Mouse (Mus musculus) heart, adult 8-10 months (tissue): ENCODE measurements around the gene Osbpl8. TPM values are rescaled to one million over a fixed set of nuclear protein-coding genes. Genes with fewer than 3 reads are reported as not detected.
"Not testable (repeated sequence)": the region's sequence is repeated elsewhere in the genome, so short reads cannot be mapped to it uniquely, and the experiment has no call there.

ENCODE experiments used
- DNase-seq: peaks from one replicate; pipeline ENCODE4 v3.0.0; 2022; ENCODE audit warnings: low spot score
- total RNA-seq, 4 experiments: library from RNA; stranded (reverse); gene quantifications; 2 replicates each; pipeline ENCODE4 v1.2.4; 2022

Gene Osbpl8
- 10 to 100 TPM; 73.3 to 89.1 (median 83.0) TPM for total RNA-seq

DNA sequence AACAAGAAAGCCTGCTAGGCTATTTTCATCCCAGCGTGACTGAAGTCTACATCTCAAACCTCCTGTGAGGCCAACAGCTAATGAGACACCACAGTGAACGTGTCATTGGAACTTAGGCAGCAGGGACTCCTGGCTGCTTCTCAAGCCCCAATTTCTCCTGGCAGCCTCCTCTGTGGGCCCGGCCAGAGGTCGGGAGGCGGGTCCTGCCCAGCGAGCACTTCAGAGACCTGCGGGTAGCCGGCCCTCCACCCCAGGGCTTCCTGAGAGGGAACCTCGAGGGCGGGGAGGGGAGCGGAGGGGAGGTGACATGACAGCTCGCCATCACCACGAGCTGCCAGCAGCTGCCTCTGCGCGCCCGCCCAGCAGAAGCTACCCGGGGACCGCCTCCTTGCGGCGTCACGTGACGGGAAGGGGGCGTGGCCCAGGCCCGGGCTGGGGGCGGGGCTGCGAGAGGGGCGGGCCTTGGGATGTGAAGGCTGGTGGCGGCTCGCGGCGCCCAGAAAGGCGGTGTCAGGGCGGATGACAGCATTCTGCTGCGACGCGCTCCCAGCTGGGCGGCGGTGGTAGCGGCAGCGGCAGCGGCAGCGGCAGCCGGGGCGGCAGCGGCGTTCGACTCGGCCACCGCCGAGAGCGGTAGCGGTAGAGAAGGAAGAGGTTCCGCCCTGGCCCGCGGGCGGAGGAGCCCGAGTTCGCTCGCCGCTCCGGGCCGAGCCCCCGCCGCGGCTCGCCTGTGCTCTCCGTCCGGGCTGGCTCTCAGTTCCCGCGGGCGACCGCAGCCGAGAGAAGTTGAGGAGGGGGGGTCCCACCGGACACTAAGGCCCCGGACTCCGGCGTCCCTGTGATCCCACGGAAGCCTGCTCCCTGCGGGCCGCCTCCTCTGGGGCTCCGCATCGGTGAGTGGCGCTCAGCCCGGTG lies at the start of gene Osbpl8:
TSS of gene Osbpl8 (plus strand) at position 449 of the 915 bp plus-strand sequence.
- peak; percentile 99 for DNase-seq

GRCm38 (mm10) chr10:111117198-111117845 lies 47.2 kb upstream of the Osbpl8 start:
- DNase-seq = no peak

- DNase-seq = no peak
Observed at GRCm38 (mm10) chr10:111118292-111118691, 46.3 kb upstream of the Osbpl8 start.

GRCm38 (mm10) chr10:111118991-111119650 lies 45.4 kb upstream of the Osbpl8 start:
- no peak for DNase-seq

DNA sequence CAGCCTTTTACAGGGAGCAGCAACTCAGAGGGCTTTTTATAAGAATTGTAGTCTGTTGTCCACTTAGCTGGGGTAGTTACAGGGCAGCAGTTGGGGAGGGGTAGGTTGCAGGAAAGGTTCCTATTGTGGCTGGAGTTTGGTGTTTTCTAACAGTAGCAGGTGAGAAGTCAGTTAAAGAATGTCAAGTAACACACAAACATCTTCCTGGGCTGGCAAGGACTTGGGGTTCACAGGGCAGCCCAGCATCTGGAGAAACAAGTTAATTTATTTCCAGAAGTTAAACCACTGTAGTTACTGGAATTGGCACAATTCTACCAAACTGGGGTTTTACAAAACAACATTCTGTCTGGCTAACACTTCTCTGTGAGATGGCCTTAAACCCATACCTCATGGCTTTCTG lies 44.8 kb upstream of the Osbpl8 start:
- no peak for DNase-seq

GRCm38 (mm10) chr10:111122864-111123398 lies 41.6 kb upstream of the Osbpl8 start:
- DNase-seq = no peak

GRCm38 (mm10) chr10:111124175-111124574 lies 40.4 kb upstream of the Osbpl8 start:
- DNase-seq = no peak

DNA sequence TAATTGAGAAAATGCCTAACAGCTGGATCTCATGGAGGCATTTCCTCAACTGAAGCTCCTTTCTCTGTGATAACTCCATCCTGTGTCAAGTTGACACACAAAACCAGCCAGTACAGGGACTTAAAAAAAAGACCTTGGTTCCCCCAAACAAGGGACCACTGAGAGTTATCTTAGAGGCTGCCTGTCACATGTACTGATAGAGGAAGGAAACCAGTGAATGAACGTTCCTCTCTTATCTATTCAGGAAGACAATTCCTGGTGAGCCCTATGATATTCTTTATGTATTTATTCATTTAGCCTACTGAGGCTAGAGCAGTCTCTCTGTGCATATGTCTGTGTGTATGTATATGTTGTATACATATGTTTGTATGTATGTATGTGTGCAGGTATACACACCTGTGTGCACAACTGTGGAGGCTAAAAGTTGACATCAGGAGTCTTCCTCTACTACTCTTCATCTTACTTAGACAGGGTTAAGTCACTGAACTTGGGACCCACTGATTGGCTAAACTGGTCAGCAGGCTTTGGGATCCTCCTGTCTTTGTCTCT lies 39.7 kb upstream of the Osbpl8 start:
- DNase-seq = no peak

DNA sequence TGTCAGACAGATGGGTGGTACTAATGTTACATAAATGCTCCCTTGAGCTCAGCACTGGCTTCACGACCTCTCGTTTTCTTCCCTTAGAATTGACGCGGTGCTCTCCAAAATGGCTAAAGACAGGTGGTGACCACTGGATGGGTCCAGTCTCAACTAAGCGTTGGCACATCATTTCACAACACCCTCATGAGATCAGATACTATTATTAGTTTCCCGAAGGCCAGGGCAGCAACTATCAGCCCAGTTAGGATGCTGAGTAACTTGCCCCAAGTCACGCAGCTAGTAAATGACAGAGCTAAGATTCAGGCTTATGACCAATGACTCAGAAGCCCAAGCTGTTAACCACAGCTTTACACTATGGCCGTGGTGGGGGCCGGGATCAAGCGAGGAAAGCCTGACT lies 37.2 kb upstream of the Osbpl8 start:
- DNase-seq = no peak

DNA sequence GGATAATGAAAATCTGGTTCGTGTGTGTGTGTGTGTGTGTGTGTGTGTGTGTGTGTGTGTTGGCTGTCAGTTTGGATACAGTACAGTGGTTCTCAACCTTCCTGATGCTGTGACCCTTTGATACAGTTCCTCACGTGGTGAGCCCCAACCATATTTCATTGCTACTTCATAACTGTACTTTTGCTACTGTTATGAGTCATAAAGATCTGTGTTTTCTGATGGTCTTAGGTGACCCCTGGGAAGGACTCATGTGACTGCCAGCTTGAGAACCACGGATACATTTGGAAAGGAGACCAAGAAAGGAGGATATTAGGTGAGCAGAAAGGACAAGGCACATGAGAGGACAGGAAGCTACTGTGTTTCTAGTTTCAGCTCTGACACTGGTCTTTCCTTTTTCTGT lies 36.1 kb upstream of the Osbpl8 start:
- DNase-seq = no peak

DNA sequence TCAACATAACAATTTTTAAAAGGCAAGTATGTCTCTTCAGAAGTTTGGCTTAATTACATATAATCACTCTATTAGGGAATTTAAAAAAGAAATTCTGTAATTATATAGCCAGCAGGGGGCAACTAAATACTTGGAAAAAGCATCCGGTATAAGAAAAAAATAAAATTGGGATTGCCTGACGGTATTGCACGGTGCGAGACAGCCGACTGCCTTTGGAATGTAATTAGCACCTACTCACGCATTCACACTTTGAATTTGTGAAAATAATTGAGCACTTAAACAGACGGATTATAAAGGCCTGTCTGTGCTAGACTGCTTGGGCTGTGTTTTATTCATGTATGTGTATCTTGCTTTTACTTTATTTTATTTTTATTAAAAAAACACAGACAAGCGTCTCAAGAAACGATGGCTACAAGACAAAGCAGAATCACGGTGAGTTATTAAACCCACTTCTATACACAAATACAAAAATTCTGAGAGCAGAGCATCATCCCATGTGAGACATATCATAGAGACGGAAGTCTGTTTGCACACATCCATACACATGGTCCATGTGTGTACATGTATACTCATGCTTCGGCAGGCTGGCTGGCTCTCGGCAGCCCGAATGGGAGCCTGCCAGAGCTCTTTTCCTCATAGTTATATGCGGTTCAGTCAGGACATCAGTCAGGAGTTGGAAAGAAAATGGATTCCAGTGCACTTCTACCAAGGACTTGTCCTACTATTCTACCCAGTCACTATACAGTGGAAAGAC lies 34.5 kb upstream of the Osbpl8 start:
- DNase-seq = no peak

GRCm38 (mm10) chr10:111130872-111131271 lies 33.7 kb upstream of the Osbpl8 start:
- DNase-seq = no peak

GRCm38 (mm10) chr10:111133271-111133670 lies 31.3 kb upstream of the Osbpl8 start:
- DNase-seq = no peak

DNA sequence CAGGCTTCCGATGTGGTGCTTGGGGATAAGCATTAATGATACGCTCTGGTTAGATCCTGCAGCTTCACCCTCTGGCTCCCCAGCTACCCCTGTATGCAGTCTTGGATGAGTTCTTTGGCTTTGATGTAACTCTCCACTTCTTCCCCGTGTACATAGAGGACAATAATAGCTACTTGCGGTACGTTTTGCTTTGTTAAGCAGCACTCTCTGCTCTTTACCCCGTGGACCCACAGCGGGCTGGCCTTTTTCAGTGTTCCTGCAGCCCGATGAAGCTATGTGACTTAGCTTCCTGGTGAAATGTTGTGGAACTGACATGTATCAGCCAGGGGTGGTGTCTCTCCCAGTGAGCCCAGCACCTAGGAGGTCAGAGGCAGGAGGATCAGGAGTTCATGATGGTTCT lies 30.6 kb upstream of the Osbpl8 start:
- DNase-seq = no peak

DNA sequence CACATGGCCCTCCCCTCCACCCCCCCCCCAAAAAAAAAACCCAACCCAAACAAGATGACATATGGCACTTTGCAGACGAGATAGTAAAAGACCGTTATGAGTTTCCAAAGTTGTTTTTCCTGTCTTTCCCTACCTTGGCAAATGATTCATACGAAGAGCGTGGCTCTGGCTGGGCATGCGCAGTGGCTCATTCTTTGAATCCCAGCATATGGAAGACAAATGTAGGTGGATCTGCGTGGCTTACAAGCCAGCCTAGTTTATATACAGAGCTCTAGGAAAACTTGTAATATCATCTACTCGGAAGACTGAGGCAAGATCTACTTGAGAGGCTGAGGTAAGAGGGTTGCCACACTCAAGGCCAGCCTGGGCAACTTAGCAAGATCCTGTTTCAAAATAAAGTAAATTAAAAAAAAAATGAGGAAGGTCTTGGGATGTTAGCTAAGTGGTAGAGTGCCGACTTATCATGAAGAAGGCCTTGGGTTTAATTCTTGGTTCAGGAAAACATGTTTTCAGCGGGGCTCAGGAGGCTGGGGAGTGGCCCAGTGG lies 30.1 kb upstream of the Osbpl8 start:
- DNase-seq = no peak

- DNase-seq = not testable (repeated sequence)
Observed at GRCm38 (mm10) chr10:111136306-111136705, 28.2 kb upstream of the Osbpl8 start.

- no peak for DNase-seq
Observed at GRCm38 (mm10) chr10:111137905-111138304, 26.6 kb upstream of the Osbpl8 start.

DNA sequence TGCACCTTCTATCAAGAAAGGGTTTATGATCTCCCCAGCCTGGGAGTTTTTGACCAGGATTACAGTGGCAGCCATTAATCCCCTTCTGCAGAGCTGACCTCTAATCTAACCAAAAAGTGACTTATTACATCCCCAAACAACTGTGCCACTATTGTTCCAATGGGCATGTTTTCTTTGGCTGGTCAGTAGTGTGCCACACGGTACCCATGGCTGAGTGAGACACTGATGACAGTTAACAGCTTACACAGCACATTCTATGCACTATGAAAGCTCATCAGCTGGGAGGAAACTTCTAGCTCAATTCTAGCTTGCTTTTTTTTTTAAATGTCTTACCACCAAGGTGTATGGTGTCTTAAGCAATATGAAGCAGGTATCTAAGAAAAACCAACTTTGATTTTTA lies 25.4 kb upstream of the Osbpl8 start:
- DNase-seq = no peak

DNA sequence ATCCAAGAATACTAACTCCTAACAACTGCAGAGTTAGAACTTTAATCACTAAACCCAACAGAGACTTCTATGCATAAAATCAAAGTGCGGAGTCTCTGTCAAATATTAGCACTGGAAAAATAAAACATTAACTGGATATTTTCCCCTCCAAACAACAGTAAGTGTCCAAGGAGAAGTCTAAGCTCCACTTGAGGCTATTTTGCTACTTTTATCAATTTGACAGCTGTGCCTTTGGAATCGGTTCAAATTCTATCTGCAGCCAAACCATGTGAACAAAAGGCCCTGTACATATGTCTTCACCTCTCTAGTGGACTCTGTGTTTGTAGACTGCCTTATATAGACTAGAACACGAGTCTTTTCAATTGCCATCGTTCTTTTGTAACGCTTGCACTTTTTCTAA lies 24.7 kb upstream of the Osbpl8 start:
- peak; percentile 36 for DNase-seq

GRCm38 (mm10) chr10:111144371-111144959 lies 20.1 kb upstream of the Osbpl8 start:
- DNase-seq = no peak
